Mouse (Mus musculus) C2C12 (cell line): ENCODE data around the gene Gm21190. TPM values are rescaled to one million over a fixed set of nuclear protein-coding genes. Genes with fewer than 3 reads are reported as not detected.
"Not testable (repeated sequence)": the region's sequence is repeated elsewhere in the genome, so short reads cannot be mapped to it uniquely, and the experiment has no call there.

Experiments used
- H3K27me3 ChIP-seq: one replicate; pipeline ENCODE4 v1.6.1; 2011; ENCODE audit not compliant: control insufficient read depth, insufficient read depth, insufficient read length
- H3K36me3 ChIP-seq: one replicate; pipeline ENCODE4 v1.6.1; 2011; ENCODE audit not compliant: control insufficient read depth, insufficient read depth
- H3K4me3 ChIP-seq: one replicate; pipeline ENCODE4 v1.5.1; 2011; ENCODE audit warnings: mild to moderate bottlenecking, control low read depth; ENCODE audit not compliant: poor library complexity, insufficient read depth, severe bottlenecking
- H3K79me2 ChIP-seq: one replicate; pipeline ENCODE4 v1.6.1; 2011; ENCODE audit not compliant: control insufficient read depth, insufficient read depth
- H3K79me3 ChIP-seq: one replicate; pipeline ENCODE4 v1.6.1; 2011; ENCODE audit warnings: low read depth, control low read depth
- H3ac ChIP-seq: one replicate; pipeline ENCODE3; 2011; ENCODE audit warnings: low read depth; ENCODE audit not compliant: control insufficient read depth, insufficient read length
- CEBPB ChIP-seq: IDR thresholded peaks from one replicate; pipeline ENCODE4 v1.6.1; 2011; ENCODE audit warnings: low read depth, mild to moderate bottlenecking, control low read depth, moderate library complexity
- CTCF ChIP-seq: IDR thresholded peaks from one replicate; pipeline ENCODE4 v1.5.1; 2011; ENCODE audit not compliant: control insufficient read depth, insufficient read depth, insufficient read length
- MYOD1 ChIP-seq: IDR thresholded peaks from one replicate; pipeline ENCODE4 v1.6.1; 2011; ENCODE audit warnings: low read depth; ENCODE audit not compliant: control insufficient read depth, insufficient read length
- MYOG ChIP-seq: IDR thresholded peaks from one replicate; pipeline ENCODE4 v1.6.1; 2011; ENCODE audit not compliant: control insufficient read depth, insufficient read length; ENCODE audit errors: extremely low read depth
- USF1 ChIP-seq: IDR thresholded peaks from one replicate; pipeline ENCODE4 v1.6.1; 2011; ENCODE audit warnings: low read depth, mild to moderate bottlenecking, control low read depth, moderate library complexity
- polyA plus RNA-seq: library from polyadenylated mRNA; unstranded; fragments of >200 nt; fragmentation: generic; extraction: Trizol; gene quantifications from one replicate; pipeline ENCODE4 v1.2.1, GENCODE M21; 2012; ENCODE audit warnings: missing spikeins

The Gm21190 gene
- polyA plus RNA-seq, 1 experiment, result not detected

DNA sequence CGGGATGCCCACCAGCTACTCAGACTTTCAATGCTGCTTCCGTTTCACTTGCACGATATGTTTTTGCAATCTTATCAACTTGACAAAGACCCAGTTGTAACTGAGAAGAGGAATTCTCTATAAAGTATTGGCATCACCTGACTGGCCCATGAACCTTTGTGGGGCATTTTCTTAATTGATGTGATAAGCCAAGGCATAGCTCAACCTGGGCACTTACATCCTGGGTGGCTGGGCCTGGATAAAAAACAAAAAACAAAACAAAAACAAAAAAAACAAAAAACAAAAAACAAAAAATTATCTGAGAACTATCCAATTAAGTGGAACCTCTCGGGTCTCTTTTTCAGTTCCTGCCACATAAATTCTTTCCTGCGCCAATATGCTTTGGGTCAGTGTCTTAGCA is 40.3 kb downstream of the Gm21190 start:
- TF ChIP-seq CTCF (no peak), MYOG (no peak), USF1 (no peak), CEBPB (no peak), MYOD1 (no peak)
- H3K36me3 ChIP-seq, result no peaks in the 10 kb centered on the region
- H3K27me3 ChIP-seq, result no peaks in the 10 kb centered on the region
- H3K79me3 ChIP-seq, result no peaks in the 10 kb centered on the region
- H3K4me3 ChIP-seq, result no peak overlapping the region
- H3ac ChIP-seq, result no peak overlapping the region
- H3K79me2 ChIP-seq, result no peaks in the 10 kb centered on the region

DNA sequence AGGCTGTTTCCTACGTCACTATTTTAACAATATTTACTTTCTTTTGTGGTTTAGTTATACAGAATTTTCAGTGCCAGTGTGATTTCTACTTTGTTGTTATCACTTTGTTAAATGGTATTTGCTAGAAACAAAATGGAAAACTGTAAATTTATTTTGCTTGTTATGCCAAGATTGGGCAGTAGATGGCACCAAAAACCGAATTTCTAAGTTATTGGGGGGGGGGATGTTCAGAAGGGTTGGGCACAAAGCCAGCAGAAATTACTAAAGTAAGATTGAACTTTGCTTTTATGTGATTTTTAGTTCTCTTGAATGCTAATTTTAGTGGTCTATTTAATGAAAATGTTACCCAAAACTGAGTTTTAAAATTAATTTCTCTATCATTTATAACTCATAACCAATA is 44.4 kb downstream of the Gm21190 start:
- not testable (repeated sequence) for H3K36me3 ChIP-seq, H3K79me3 ChIP-seq, H3K4me3 ChIP-seq, H3K27me3 ChIP-seq, H3ac ChIP-seq, H3K79me2 ChIP-seq

DNA sequence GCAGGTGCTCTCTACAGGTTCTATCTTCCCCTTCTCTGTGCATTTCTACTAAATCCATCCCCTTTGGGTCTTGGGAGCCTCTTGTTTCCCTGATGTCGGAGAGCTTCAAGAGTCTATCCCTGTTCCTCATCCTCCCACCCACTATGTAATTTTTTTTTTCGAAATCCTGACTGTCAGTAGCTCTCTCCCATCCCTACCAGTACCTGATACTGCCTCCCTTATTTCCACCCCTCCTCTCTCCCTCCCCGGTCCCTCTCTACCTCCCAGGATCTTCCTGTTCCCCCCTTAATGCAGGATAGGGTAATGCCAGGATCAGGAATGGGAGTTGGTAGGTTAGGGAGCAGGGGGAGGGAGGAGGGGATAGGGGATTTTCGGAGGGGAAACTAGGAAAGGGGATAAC is 45.4 kb downstream of the Gm21190 start:
- H3K79me3 ChIP-seq, H3ac ChIP-seq, H3K79me2 ChIP-seq, H3K36me3 ChIP-seq, H3K4me3 ChIP-seq, H3K27me3 ChIP-seq: not testable (repeated sequence)

DNA sequence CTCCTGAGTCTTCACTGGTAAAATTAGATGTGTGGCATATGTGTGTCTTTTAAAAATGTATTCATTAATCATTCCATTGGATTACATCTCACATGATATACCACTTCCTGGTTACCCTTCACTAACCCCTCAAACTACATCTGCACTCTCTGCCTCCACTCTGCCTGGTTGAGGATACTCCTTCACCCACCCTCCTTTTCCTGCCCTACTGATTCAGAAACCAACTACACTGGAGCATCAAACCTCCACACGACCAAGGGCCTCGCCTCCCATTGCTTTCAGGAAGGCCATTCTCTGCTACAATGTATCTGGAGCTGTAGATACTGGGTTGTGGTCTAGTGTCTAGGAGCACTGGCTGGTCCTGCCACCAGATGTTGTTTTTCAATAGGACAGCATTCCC is 46.2 kb downstream of the Gm21190 start:
- not testable (repeated sequence) for H3K79me3 ChIP-seq, H3ac ChIP-seq, H3K27me3 ChIP-seq, H3K36me3 ChIP-seq, H3K4me3 ChIP-seq, H3K79me2 ChIP-seq

DNA sequence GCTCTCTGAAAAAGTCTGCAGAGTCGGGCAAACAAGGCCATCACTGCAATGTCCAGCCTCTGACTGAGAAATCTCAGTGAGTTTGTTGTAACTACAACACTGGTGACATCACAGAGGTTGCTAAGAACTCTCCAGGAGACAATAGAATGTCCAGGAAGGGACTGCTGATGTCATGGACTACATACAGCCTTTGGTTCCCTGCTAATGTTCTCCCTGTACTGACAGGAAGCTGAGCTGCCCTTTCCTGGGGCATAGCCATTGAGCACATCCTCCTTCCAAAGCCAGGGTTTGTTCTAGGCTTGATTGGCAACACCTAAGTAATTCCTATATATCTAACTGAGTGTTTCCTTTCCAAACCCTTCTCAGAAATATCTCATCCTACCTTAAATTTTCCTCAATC is 52.6 kb downstream of the Gm21190 start, which contains the start of gene Gm21149:
Gm21149 (minus strand) TSS at position 101 of the 400 bp plus-strand sequence.
- H3K79me3 ChIP-seq, H3K79me2 ChIP-seq, H3K4me3 ChIP-seq, H3ac ChIP-seq, H3K27me3 ChIP-seq, H3K36me3 ChIP-seq: not testable (repeated sequence)

Other genes with a start within 250 kb of the Gm21190 start
- 0.18 TPM for gene Gm21149, start 52.7 kb downstream of the Gm21190 start, polyA plus RNA-seq
- gene Gm21083, start 48.1 kb upstream of the Gm21190 start, polyA plus RNA-seq, result 0.04 TPM
- not detected for gene Speer4d, start 89.8 kb upstream of the Gm21190 start, polyA plus RNA-seq
- gene 4930572O03Rik, start 127.8 kb upstream of the Gm21190 start, polyA plus RNA-seq, result not detected
- gene Speer4c, start 185.0 kb upstream of the Gm21190 start, polyA plus RNA-seq, result not detected